Mouse (Mus musculus) cerebellum, adult 9-10 months (tissue): ENCODE data around the gene Elk4.

Source experiments
- DNase-seq: peaks from one replicate; pipeline ENCODE4 v3.0.0; 2022

Elk4 gene

GRCm38 (mm10) chr1:131987432-131987831, 20.0 kb upstream of the Elk4 start:
- DNase-seq, result no peak

GRCm38 (mm10) chr1:131989476-131989875, 17.9 kb upstream of the Elk4 start:
- no peak for DNase-seq

DNA sequence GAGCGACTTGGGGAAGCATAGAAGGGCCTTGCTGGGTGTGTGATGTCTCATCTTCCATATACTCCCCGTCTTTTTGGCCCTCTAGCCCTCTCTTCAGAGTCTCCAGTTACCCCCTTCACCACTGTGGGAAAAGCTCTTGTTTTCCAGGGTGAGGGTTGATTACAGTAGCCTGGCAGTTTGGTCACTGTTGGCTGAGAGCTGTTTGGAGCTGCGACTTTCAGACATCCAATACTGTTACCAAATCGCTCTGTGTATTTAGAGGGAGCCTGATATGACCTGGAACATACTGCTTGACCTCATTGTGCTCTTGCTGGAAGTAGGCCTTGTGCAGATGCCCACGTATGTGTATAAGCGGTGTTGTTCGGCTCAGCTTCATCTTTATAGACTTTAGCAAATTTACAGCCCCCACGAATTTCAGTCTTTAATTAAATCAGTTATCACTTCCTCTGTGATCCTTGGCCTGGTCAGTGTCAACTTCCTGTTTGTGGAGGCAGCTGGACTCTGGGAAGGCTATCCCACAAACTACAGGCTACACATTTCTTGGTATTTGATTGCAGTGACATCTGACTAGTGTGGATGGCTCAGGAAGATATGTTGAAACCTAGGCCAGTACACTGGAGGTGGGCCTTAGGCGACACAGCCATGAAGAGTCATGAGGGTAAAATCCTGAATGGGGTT, 17.2 kb upstream of the Elk4 start:
- DNase-seq, result no peak

DNA sequence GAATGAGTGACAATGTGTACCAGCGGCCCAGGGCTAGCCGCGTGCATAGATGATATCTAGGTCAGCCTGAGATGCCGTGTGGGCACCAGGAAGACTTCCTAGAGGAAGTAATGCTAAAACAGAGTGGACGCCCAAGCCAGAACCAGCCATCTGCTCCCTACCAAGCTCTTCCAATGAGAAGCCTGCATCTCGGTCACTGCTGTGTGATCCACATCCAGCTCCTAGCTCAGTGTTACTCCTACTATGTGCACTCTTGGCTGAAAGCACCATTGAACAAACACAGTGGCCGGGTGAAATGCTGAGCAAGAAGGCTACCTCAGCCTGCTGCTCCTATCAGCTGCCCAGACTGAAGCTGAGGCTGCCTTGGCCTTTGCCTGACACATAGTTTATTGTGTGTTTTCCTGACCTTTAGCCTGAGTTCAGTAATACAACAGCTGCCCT, 14.8 kb upstream of the Elk4 start:
- DNase-seq, result peak; percentile 61

DNA sequence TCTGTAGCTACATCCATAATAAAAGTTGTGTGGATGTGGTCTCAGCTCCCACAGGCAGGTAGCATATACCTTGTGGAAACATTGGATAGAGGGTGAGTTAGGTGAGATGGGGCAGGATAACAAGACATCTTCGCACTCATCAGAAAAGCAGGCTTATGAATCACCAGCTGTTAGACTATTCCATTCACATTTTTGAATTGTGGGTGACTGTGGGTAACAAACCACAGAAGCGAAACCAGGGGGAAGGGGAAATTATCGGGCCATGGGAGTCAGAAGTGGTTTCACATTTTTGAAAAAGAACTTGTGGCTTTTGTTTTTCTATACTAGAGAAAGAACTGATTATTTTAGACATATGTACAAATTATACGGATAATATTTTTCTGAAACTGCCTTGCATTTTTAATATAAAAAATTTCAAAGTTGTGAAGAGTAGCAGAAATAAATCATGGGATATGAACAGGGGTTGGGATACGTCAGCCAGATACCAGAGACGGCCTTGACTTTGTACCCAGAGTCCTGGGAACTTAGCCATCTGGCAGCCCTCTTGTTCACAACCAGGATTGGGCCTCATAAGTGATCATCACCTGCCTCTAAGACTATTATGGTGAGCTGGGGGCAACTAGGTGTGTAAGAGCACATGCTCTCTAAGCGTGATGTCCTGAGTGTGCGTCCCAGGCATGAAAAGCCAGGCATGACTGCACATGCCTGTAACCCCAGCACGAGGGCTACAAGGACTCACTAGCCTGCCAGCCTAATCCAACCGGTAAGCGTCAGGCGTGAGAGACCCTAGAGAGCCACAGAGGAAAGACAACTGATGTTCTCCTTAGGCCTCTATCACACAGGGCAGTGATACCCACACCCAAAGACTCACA, 14.0 kb upstream of the Elk4 start:
- no peak for DNase-seq

- peak; percentile 71 for DNase-seq
Observed at GRCm38 (mm10) chr1:131995062-131995461, 12.3 kb upstream of the Elk4 start.

GRCm38 (mm10) chr1:132000506-132000905, 6.9 kb upstream of the Elk4 start:
- DNase-seq, result no peak

DNA sequence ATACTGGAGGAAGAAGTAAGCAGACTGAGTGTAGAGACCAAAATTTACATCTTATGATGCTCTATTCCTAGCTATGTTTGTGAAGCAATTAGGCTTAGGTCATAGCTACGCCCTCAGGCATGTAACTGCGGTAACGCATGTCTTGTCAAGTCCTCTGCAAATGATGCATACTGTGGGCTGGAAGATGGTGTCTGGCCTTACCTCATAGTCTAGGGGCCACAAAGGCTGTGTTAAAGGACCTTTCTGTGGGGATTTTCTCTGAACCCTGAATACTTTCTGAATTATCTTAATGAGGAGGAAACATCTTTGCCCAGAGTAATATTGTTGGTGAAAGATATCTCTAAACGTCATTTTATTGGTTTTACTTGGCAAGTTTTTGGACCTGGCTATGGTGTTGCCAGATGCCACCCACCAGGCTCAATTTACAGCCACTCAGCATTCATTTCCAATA, 5.5 kb upstream of the Elk4 start:
- no peak for DNase-seq

- no peak for DNase-seq
Observed at GRCm38 (mm10) chr1:132003111-132003510, 4.3 kb upstream of the Elk4 start.

GRCm38 (mm10) chr1:132003817-132004216, 3.6 kb upstream of the Elk4 start:
- DNase-seq, result no peak

DNA sequence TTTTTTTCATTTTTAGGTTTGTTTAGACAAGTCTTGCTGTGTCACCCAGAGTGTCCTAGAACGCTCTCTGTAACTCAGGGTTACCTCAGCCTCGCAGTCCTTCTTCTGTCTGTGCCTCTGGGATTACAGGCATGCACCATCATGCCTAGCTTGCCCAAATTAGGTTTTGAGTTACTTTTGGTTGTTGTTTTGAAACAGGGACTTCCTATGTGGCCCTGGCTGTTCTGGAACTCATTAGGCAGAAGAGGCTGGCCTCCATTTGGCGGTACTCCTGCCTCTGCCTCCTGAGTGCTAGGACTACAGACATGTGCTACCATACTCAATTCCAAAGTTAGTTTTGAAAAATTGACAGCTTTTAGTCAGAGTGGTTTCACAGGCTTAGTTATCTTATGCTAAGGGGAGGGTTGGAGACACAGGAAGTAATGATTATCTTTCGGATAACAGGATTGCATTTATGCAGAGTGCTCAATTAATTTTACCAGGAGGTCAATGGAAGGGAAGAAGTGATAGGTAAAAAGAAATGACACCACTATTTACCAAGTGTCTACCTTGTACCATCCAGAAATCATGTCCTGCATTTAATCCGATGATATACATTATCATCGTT, 2.7 kb upstream of the Elk4 start:
- no peak for DNase-seq

DNA sequence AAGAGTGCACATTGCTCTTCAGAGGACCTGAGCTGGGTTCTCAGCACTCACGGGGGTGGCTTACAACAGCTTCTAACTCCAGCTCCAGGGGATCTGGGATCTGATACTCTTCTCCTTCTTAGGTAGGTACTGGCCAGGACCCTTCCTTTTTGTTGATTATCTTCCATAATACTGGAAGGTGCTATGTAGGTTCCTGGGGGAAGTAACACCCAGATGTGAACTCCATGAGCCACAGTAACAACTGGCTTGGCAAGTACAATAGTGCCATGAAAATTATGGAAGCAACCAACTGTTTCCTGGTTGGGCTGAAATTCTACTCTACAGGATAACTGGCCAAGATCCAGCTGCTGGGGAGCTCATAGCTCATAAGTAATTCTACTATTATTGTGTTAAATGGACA, 1.9 kb upstream of the Elk4 start:
- no peak for DNase-seq

- no peak for DNase-seq
Observed at GRCm38 (mm10) chr1:132006046-132006445, 1.4 kb upstream of the Elk4 start.

DNA sequence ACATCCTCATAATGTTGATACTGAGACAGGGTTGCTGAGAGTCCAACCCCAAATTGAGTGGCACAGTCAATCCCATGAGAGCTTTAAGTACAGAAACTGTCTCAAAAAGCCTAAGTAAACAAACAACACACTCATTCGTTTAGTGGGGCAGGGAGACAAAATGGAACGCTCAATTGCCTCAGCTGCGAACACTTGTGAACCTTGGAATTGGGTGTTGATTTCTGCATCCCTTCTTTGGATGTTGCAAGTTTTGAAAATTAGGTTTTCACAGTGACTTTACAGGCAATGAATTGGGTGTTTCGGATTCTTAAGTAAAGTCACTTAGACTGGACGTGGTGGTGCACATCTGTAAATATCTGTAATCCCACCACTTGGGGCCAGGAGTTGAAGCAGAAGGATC, 686 bp upstream of the Elk4 start:
- DNase-seq, result no peak

DNA sequence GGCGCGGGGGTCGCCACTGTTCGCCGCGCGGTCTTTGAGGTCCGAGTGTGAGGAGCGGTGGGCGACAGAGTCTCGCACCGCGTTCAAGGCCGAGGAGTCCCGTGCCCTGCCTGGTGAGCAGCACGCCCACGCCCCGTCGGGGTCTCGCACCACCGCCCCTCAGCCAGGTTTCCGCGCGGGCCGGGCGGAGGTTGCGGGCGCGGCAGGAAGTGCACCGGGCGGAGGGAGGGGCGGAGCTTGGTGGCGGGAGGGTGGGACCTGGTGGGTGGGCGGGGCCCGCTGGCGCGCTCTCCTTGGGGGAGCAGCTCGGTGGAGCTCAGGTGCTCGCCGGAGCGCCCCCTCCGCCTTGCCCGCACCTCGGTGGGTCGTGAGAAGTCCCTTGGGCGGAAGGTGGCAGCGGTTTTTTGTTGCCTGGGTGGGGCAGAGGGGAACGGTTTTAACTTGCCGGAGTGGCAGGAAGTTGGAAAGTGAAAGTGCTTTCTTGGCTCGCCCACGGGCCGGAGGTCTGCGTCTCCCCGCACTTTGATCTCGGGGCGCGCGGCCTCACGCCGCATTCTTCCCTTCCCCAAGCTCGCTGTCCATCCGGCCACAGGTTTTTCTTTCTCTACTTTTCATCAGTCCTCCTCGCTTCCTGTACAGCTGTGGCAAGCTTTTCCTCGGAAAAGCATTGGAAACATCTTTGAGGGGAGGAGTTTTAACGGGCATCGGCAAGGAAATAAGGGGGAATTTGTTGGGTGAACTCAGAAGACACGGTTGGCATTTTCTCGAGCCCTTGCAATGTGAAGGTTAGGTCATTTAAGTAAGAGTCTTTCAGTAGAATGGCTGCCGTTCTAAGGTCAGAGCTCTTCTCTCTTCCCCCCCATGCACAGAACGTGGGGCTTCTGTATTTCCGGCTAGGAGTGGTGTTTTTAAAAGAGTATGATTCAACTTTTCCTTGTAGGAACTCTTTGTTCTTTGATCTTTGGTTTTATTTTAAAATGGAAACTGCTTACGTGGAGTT, 721 bp downstream of the Elk4 start:
- DNase-seq, result peak; percentile 68

- no peak for DNase-seq
Observed at GRCm38 (mm10) chr1:132008881-132009644, 1.7 kb downstream of the Elk4 start.

GRCm38 (mm10) chr1:132010632-132011501, 3.5 kb downstream of the Elk4 start:
- no peak for DNase-seq

GRCm38 (mm10) chr1:132011785-132012184, 4.4 kb downstream of the Elk4 start:
- no peak for DNase-seq

DNA sequence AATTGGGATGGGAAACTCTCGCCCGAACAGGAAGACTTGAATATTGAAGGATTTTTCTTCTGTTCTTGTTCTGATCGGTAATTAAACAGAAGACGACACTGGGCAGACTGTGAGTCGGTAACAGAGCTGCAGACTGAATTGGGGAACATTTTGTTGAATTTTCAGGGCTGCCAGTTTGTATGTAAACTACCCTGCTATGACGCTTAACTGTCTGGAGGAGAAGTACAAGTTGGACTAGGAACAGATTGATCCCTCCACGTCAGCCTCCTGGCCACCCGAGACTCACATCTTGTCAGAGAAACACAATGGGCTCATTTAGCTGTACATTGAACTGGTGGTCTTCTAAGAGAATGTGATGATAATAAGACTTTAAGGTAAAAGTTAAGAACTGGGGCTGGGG, 5.5 kb downstream of the Elk4 start:
- no peak for DNase-seq

GRCm38 (mm10) chr1:132014800-132015199, 7.4 kb downstream of the Elk4 start:
- no peak for DNase-seq

- no peak for DNase-seq
Observed at GRCm38 (mm10) chr1:132016691-132017090, 9.3 kb downstream of the Elk4 start.
